Mouse (Mus musculus): ENCODE results near the gene BC028528. TPM values are rescaled to one million over a fixed set of nuclear protein-coding genes. Genes with fewer than 3 reads are reported as not detected.

BC028528 gene
- polyA plus RNA-seq (2012; ENCODE audit: insufficient read depth, insufficient read length, missing spikeins), result 145 and 162 TPM in 2 replicates

DNA sequence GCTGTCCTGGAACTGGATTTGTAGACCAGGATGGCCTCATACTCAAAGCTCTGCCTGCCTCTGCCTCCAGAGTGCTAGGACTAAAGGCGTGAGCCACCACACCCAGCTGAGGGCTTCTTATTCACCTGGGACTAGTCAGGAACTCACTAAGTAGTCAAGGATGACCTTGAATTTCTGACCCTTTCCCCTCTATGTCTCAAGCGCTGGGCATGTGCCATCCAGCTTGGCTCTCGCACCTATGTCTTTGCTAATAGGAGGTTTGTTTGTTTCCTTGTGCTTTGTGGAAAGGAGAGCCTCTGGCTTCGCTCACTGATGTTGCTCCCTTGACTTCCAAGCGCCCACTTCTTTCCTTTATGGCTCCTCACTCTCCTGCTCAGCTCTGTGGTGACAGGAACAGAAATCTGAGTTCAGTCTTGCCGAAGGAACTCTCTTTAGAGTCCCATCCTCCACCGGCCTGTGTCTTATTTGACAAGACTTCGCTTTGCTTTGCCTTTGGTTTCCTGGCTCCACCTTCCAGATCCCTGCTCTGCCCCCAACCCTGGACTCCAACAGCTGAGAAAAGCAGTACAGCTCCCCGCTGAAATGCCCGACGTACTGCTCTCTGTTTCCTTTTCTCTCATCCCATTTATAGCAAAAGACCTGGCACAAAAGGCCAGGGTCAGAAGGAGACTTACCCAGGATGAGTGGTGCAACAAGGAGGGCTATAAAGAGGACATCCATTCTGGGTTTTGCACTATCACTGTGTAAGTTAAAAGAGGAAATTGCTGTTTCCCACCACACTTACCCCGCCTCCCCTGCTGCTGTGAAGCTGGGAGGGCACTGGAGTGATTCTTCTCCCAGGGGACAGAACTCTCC is at the start of gene BC028528:
TSS of gene BC028528 (minus strand) at position 795 of the 855 bp plus-strand sequence.
- TF ChIP-seq POLR2A (IDR thresholded peaks at IDR 0.05; ENCODE audit: borderline replicate concordance, low read depth, low read length) (no peak), CTCF (IDR thresholded peaks at IDR 0.05; ENCODE audit: low read depth, low read length) (no peak)
- Histone ChIP-seq H3K27ac (ENCODE audit: insufficient read depth, low read depth, low read length) (peak within 1 kb of the TSS; percentile 83), H3K4me1 (ENCODE audit: control insufficient read depth, insufficient read depth, low read length) (peaks cover 31% of the 10 kb centered on the region), H3K4me3 (ENCODE audit: insufficient read depth, low read length) (peak within 1 kb of the TSS; percentile 58)

DNA sequence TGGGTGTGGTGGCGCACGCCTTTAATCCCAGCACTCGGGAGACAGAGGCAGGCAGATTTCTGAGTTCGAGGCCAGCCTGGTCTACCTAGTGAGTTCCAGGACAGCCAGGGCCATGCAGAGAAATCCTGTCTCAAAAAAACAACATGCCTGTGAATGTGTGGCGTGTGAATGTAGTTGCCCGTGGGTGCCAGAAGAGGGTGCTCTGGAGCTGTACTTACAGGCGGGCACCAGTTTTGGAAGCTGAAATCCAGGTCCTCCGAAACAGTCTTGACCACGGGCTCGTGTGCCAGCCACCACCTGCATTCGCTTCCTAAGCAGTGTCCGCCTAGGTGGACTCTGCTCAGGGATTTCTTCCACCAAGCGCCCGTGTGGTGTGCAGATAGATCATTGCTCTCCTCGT is 47.0 kb upstream of the BC028528 start:
- Histone ChIP-seq H3K4me3 (ENCODE audit: insufficient read depth, low read length) (no peak overlapping the region), H3K27ac (ENCODE audit: insufficient read depth, low read depth, low read length) (no peak overlapping the region), H3K4me1 (ENCODE audit: control insufficient read depth, insufficient read depth, low read length) (peaks cover 8% of the 10 kb centered on the region)
- TF ChIP-seq CTCF (IDR thresholded peaks at IDR 0.05; ENCODE audit: low read depth, low read length) (peak; percentile 74), POLR2A (IDR thresholded peaks at IDR 0.05; ENCODE audit: borderline replicate concordance, low read depth, low read length) (no peak)

DNA sequence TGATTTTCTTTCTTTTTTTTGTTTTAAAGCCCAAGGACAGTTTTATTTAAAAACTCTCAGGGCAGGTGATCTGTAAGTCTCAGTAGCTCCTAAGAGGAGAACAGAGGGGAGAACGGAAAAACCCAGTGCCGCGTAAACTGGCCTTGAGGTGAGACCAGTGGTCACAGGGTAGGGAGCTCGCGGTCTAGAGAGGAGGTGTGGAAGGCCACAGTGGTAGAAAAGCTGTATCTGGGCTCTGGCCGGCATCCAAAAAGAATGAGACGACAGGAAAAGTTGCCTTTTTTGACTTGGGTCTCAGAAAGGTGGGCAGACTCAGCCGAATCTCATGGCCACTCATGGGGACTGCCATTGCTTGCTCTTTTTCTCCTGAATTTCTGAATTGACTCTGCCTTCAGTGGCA is 46.4 kb upstream of the BC028528 start:
- H3K4me3 ChIP-seq (ENCODE audit: insufficient read depth, low read length), result no peak overlapping the region
- peaks cover 8% of the 10 kb centered on the region for H3K4me1 ChIP-seq (ENCODE audit: control insufficient read depth, insufficient read depth, low read length)
- no peak for TF ChIP-seq POLR2A (IDR thresholded peaks at IDR 0.05; ENCODE audit: borderline replicate concordance, low read depth, low read length)
- TF ChIP-seq CTCF (IDR thresholded peaks at IDR 0.05; ENCODE audit: low read depth, low read length), result no peak
- no peak overlapping the region for H3K27ac ChIP-seq (ENCODE audit: insufficient read depth, low read depth, low read length)

DNA sequence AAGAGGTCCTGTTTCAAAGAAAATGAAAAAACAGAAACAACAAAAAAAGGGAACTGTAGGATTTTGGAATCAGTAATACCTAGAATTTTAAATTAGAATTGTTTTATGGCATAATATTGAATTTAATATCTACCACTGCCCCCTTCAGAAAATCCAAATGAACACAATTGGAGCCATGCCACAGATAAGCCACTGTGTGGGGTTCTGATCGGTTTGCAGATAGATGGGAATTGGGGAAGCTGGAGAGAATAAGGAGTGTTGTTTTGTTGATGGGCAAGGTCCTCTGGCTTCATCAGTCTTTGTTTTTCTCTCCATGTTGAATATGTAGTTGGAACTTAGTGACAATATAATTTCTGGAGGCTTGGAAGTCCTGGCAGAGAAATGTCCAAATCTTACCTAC is 42.6 kb upstream of the BC028528 start:
- no peak overlapping the region for H3K4me3 ChIP-seq (ENCODE audit: insufficient read depth, low read length)
- H3K27ac ChIP-seq (ENCODE audit: insufficient read depth, low read depth, low read length), result no peak overlapping the region
- H3K4me1 ChIP-seq (ENCODE audit: control insufficient read depth, insufficient read depth, low read length), result peaks cover 9% of the 10 kb centered on the region

DNA sequence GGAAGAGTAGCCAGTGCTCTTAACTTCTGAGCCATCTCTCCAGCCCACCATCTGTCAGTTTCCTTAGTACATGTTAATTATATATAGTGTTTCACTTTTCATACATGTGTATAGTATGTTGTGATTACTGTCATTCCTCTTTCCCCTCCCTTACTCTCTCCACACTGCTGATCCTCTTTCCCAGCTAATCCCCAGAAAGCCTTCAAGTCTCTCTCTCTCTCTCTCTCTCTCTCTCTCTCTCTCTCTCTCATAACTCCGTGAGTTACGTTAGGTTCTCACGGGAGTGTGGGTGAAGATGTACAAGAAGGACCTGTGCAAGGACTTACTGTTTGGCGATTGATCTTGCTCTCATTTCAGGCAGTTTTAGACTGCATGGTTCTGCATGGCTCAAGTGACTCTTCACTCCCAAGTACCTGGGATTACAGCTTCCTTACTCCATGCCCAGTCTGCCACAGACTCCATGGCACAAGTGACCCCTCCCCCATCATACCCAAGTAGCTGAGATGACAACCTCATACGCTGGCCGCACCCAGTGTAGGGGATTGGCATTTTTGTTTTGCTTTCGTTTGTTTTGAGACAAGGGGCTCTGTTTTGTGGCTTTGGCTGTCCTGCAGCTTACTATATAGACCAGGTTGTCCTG is 41.4 kb upstream of the BC028528 start:
- TF ChIP-seq POLR2A (IDR thresholded peaks at IDR 0.05; ENCODE audit: borderline replicate concordance, low read depth, low read length), result no peak
- TF ChIP-seq CTCF (IDR thresholded peaks at IDR 0.05; ENCODE audit: low read depth, low read length), result no peak
- Histone ChIP-seq H3K4me1 (ENCODE audit: control insufficient read depth, insufficient read depth, low read length) (peaks cover 9% of the 10 kb centered on the region), H3K27ac (ENCODE audit: insufficient read depth, low read depth, low read length) (no peak overlapping the region), H3K4me3 (ENCODE audit: insufficient read depth, low read length) (no peak overlapping the region)

More for the DNA sequence above, 42.6 kb upstream of the BC028528 start:
- TF ChIP-seq CTCF (IDR thresholded peaks at IDR 0.05; ENCODE audit: low read depth, low read length) (no peak), POLR2A (IDR thresholded peaks at IDR 0.05; ENCODE audit: borderline replicate concordance, low read depth, low read length) (no peak)

DNA sequence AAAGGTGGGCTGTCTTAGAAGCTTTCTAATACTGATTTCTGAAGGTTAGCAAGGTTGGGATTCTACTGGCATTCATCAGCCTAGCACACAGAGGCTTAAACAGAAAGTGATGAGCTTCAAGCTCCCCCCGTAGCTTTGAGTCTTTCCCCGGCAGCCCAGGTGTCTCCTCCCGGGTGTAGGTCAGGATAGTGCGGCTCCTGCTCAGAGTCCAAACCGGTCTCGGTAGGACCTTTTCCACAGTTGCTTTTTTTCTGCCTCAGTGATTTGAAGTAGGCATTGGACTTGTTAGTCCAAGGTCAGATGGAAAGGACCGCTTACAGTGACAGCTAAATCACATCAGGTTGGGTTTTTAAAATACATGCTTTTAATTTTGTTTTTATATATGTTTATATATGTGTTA is 40.8 kb upstream of the BC028528 start:
- no peak overlapping the region for H3K4me3 ChIP-seq (ENCODE audit: insufficient read depth, low read length)
- H3K4me1 ChIP-seq (ENCODE audit: control insufficient read depth, insufficient read depth, low read length), result peaks cover 11% of the 10 kb centered on the region
- H3K27ac ChIP-seq (ENCODE audit: insufficient read depth, low read depth, low read length), result no peak overlapping the region
- no peak for TF ChIP-seq POLR2A (IDR thresholded peaks at IDR 0.05; ENCODE audit: borderline replicate concordance, low read depth, low read length)

DNA sequence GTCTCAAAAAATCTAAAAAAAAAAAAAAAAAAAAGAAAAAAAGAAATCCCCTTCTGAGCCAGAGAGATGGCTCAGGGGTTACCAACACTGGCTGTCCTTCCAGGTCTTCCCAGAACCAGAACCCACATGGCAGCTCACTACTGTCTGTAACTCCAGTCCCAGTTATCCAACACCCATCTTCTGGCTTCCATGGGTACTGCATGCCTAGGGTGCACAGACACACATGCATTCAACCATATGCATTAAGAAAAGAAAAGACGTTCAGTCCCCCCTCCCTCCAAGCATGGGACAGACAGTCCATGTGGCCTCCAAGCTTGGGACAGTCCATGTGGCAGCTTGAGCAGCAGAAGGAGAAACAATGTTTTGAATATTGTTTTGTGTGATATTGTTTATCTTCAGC is 40.4 kb upstream of the BC028528 start:
- Histone ChIP-seq H3K4me3 (ENCODE audit: insufficient read depth, low read length) (no peak overlapping the region), H3K27ac (ENCODE audit: insufficient read depth, low read depth, low read length) (no peak overlapping the region), H3K4me1 (ENCODE audit: control insufficient read depth, insufficient read depth, low read length) (peaks cover 11% of the 10 kb centered on the region)
- TF ChIP-seq POLR2A (IDR thresholded peaks at IDR 0.05; ENCODE audit: borderline replicate concordance, low read depth, low read length) (no peak), CTCF (IDR thresholded peaks at IDR 0.05; ENCODE audit: low read depth, low read length) (no peak)

DNA sequence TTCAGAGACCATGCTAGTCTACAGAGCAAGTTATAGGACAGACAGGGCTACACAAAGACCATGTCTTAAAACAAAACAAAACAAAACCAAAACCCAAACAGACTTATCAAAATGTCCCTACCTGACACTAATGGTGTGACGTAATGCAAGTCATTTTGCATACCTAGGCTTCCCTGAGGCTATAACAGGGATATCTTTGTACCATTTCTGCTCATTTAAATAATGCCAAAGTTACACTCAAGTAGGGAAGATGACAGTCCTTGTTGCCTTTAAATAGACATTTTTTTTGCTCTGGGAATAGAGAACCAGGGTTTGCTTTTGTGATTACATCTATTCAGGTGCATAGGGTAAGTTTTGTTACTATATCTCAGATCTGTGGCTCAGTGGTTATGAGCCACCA is 39.7 kb upstream of the BC028528 start:
- H3K4me3 ChIP-seq (ENCODE audit: insufficient read depth, low read length), result no peak overlapping the region
- H3K4me1 ChIP-seq (ENCODE audit: control insufficient read depth, insufficient read depth, low read length), result peaks cover 11% of the 10 kb centered on the region
- no peak overlapping the region for H3K27ac ChIP-seq (ENCODE audit: insufficient read depth, low read depth, low read length)
- no peak for TF ChIP-seq CTCF (IDR thresholded peaks at IDR 0.05; ENCODE audit: low read depth, low read length)
- no peak for TF ChIP-seq POLR2A (IDR thresholded peaks at IDR 0.05; ENCODE audit: borderline replicate concordance, low read depth, low read length)

DNA sequence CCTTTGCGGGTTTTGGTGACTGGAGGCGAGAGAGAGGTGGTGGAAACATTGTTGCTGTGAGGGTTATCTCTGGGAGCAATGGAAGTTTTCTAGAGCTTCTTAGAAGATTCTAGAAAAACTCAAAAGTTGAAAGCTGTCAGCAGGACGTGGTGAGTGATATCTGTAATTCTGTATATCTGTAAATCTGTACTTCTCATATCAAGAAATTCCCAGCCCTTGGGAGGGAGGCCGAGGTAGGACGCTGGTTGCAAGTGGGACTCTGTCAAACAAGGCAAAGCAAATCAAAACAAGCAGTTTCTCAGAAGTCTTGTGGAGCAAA is 38.6 kb upstream of the BC028528 start:
- H3K27ac ChIP-seq (ENCODE audit: insufficient read depth, low read depth, low read length), result peak overlapping the region; percentile 74
- peaks cover 11% of the 10 kb centered on the region for H3K4me1 ChIP-seq (ENCODE audit: control insufficient read depth, insufficient read depth, low read length)
- TF ChIP-seq POLR2A (IDR thresholded peaks at IDR 0.05; ENCODE audit: borderline replicate concordance, low read depth, low read length), result no peak
- no peak for TF ChIP-seq CTCF (IDR thresholded peaks at IDR 0.05; ENCODE audit: low read depth, low read length)
- peak overlapping the region; percentile 98 for H3K4me3 ChIP-seq (ENCODE audit: insufficient read depth, low read length)

Measured in bone marrow macrophage, adult 2 months (primary cell).